Mouse (Mus musculus): ENCODE data around the gene Gpx3. TPM values are rescaled to one million over a fixed set of nuclear protein-coding genes. Genes with fewer than 3 reads are reported as not detected.

Gene Gpx3
- polyA plus RNA-seq, 1 experiment from 2014 or later, result 26.5 TPM

DNA sequence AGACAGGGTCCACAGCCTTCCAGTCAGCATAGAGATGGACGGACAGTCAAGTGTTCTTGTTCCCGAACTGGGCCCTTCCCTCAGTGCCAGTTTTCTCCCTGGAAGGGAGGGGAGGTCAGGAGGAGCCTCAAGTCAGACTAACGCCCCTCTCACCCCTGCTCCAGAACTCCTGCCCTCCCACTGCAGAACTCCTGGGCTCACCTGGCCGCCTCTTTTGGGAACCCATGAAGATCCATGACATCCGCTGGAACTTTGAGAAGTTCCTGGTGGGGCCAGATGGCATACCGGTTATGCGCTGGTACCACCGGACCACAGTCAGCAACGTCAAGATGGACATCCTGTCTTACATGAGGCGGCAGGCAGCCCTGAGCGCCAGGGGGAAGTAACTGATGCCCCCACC lies 7.0 kb downstream of the Gpx3 start:
- 92% methylated on average over 11 of the region's 11 CpGs for WGBS
- Histone ChIP-seq H3K9me3 (no peaks in the 10 kb centered on the region), H3K27me3 (replicated peaks) (no peaks in the 10 kb centered on the region), H3K27ac (no peak overlapping the region), H3K4me1 (no peaks in the 10 kb centered on the region), H3K36me3 (replicated peaks) (no peaks in the 10 kb centered on the region), H3K9ac (no peak overlapping the region), H3K4me3 (no peak overlapping the region), H3K4me2 (no peak overlapping the region)
- no peak for ATAC-seq (replicated peaks)

DNA sequence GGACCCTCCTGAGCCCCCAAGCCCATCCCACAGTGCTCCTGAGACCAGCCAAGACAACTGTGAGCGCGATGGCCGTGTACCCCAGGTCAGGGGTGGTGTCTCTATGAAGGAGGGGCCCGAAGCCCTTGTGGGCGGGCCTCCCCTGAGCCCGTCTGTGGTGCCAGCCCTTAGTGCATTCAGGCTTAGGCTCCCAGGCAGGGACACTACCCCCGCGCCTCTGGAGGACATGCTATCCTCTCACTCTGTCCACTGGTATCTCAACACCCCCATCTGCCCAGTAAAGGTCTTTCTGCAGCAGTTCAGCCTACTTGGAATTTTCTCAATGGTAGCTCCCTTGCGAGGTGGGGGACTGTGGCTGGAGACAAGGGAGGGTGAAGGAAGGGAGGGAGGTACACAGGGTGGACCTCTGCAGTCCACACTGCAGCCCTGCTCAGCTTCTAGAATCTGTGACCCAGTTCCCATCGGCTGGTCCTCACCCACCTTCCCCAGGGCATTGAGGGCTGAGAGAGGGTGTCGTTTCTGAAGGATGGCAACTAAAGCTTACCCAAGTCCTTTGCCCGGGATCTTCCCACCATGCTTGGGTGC lies 7.9 kb downstream of the Gpx3 start:
- Histone ChIP-seq H3K9me3 (no peaks in the 10 kb centered on the region), H3K27me3 (replicated peaks) (no peaks in the 10 kb centered on the region), H3K36me3 (replicated peaks) (no peaks in the 10 kb centered on the region), H3K4me1 (no peaks in the 10 kb centered on the region), H3K4me2 (no peak overlapping the region), H3K4me3 (no peak overlapping the region), H3K27ac (no peak overlapping the region), H3K9ac (no peak overlapping the region)
- WGBS, result 83% methylated on average over 12 of the region's 12 CpGs
- no peak for ATAC-seq (replicated peaks)

DNA sequence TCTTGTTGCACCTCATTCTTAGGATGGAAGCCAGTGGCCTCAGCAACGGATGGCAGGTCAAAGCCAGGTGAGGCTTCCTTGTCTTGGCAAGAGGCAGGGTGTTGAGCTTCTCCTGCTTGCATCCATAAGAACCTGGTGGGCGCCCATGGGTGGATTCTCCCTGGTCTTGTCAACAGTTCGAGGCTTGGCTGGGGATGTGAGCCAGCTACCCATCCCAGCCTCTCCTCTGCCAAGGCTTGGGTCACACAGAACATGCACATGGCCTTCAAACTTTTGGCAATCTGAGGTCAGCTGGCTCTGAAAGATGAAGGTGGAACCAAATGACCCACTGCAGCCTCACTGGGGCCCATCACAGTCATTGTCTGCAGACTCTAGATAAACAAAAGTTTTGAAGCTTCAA lies 8.9 kb downstream of the Gpx3 start:
- ATAC-seq (replicated peaks), result no peak
- WGBS, result 91% methylated on average over 3 of the region's 3 CpGs
- Histone ChIP-seq H3K36me3 (replicated peaks) (no peaks in the 10 kb centered on the region), H3K9ac (no peak overlapping the region), H3K4me2 (no peak overlapping the region), H3K27ac (no peak overlapping the region), H3K4me3 (no peak overlapping the region), H3K9me3 (no peaks in the 10 kb centered on the region), H3K27me3 (replicated peaks) (no peaks in the 10 kb centered on the region), H3K4me1 (no peaks in the 10 kb centered on the region)

DNA sequence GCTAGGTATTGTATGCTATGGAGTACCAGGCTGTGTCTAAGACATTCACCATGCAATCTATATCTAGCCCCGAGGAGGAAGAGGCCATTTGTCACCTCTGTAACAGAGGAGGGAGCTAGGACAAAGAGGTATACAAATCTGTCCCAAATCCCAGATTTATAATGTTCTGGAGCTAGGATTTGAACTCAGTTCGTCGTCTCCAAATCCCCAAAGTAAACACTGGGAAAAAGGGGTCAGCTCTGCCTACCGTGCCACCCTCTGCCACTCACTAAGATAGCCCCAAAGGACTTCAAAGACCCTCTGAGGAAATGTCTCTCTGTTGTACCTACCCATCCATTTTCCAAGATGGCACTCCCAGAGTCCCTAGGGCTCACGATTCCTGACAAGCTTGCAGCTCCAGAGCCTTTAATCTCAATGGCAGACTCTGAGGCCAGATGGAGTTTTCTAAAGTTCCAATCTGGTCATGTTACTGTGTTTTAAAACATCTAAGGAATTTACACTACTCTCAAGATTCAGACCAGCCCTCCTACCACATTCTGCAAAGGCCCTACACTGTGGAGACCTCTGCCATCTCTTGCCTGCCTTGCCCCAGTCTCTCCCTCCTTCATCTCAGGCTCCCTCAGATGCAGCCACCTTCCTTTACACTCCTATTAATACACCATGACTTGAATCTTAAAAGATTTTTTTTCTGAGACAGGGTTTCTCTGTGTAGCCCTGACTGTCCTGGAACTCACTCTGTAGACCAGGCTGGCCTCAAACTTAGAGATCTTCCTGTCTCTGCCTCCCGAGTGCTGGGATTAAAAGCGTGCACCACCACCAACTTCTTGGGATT lies 9.6 kb downstream of the Gpx3 start:
- Histone ChIP-seq H3K27me3 (replicated peaks) (no peaks in the 10 kb centered on the region), H3K27ac (no peak overlapping the region), H3K4me2 (no peak overlapping the region), H3K4me1 (no peaks in the 10 kb centered on the region), H3K36me3 (replicated peaks) (no peaks in the 10 kb centered on the region; the same call in 1 of the 2 replicates), H3K9me3 (no peaks in the 10 kb centered on the region), H3K4me3 (no peak overlapping the region), H3K9ac (no peak overlapping the region)
- 89% methylated on average over 7 of the region's 7 CpGs for WGBS
- ATAC-seq (replicated peaks), result no peak

DNA sequence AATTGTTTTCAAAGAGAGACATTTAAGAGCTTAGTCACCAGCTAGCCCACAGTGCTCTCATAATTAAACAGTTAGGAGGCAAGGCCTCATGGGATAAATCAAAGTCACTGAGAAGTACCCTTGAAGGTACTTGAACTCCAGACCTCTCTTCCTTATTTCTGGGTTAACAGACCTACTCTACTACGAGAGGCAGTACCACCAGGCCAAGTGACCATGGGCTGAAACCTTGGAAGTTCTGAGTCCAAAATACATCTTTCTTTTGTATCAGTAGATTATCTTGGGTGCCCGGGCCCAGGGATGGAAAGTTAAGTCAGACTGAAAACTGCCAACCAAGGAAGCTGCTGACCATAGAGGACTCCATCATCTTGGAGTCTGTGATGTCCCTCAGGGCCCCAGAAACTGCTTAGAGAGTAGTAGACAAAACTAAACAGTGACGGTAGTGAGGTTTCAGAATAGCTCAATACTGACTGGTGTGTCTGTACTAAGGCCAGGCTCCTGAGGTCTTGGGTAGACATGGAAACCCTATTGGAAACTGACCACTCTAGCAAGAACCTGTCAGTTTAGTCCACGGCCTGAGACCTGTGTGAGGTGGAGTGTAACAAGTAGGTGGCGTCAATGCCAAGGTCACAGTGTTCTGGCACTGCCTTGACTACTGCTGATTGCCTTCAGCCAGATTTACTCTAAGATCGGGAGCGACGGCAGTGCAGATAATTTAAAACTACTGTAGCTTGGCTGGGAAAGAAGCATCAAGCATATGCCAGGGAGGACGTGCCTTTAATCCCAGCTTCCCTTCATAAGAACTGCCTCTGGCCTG lies 10.5 kb downstream of the Gpx3 start:
- Histone ChIP-seq H3K4me3 (no peak overlapping the region), H3K9ac (no peak overlapping the region), H3K27me3 (replicated peaks) (no peaks in the 10 kb centered on the region), H3K9me3 (no peaks in the 10 kb centered on the region), H3K36me3 (replicated peaks) (peaks cover 5% of the 10 kb centered on the region), H3K4me1 (no peaks in the 10 kb centered on the region), H3K4me2 (no peak overlapping the region), H3K27ac (no peak overlapping the region)
- 90% methylated on average over 9 of the region's 9 CpGs for WGBS
- no peak for ATAC-seq (replicated peaks)

DNA sequence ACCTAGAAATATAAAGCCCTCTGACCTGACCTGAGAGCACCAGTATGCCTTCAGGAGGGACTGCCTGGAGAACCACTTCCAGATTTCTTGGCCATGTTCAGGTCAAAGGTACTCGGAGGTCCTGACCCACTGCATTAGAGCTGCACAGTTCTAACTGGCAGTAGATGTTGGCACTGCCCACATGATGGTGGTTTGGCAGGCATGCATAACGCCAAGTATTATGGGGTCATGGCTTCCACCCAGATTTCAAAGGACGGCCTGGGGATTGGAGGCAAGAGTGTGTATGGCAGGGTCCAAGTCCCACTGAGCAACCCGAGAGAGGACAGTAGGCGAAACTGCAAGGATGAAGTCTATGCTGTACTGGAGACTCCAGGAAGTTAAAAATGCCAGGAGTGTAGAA lies 11.6 kb downstream of the Gpx3 start:
- Histone ChIP-seq H3K4me3 (no peak overlapping the region), H3K9ac (no peak overlapping the region), H3K36me3 (replicated peaks) (peaks cover 10% of the 10 kb centered on the region), H3K9me3 (no peaks in the 10 kb centered on the region), H3K4me2 (no peak overlapping the region), H3K4me1 (no peaks in the 10 kb centered on the region), H3K27ac (no peak overlapping the region), H3K27me3 (replicated peaks) (no peaks in the 10 kb centered on the region)
- 92% methylated on average over 5 of the region's 5 CpGs for WGBS
- no peak for ATAC-seq (replicated peaks)

DNA sequence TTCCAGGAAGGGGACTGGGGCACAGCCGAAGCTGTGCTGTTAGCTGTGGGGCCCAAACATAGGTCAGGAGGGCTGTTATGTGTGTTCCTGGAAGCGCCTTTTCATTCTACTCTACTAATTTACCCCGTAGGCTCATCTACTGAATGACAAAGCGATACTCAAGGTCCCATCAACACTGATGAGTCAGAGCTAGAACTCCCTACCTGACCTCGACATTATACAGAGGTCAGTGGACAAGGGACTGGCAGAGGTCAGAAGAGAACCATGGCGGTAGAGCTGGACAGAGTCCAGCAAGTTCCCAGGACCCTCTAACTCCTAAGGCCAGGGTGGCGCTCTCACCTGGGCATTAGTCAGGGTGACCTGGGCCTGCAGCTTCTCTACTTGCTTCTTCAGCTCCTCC lies 15.2 kb downstream of the Gpx3 start:
- no peak for ATAC-seq (replicated peaks)
- H3K36me3 ChIP-seq (replicated peaks), result peaks cover 12% of the 10 kb centered on the region
- no peaks in the 10 kb centered on the region for H3K9me3 ChIP-seq
- H3K4me3 ChIP-seq, result no peak overlapping the region
- no peaks in the 10 kb centered on the region for H3K27me3 ChIP-seq (replicated peaks)
- WGBS, result 96% methylated on average over 7 of the region's 7 CpGs
- no peak overlapping the region for H3K9ac ChIP-seq
- no peaks in the 10 kb centered on the region for H3K4me1 ChIP-seq
- H3K27ac ChIP-seq, result no peak overlapping the region
- no peak overlapping the region for H3K4me2 ChIP-seq

DNA sequence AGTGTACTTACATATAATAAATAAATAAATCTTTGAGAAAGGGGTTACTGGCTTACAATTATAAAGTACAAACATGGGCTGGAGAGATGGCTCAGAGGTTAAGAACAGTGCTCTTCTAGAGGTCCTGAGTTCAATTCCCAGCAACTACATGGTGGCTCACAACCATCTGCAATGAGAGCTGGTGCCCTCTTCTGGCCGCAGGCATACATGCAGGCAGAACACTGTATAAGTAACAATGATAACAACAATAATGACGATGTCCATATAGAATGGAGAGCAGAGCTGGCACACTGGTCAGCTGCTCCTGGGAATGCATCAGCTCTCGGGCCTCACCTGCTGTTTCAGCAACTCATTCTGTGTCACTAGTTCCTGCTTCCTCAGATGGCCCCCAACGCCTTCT lies 16.0 kb downstream of the Gpx3 start:
- WGBS, result 89% methylated on average over 4 of the region's 4 CpGs
- no peaks in the 10 kb centered on the region for H3K9me3 ChIP-seq
- no peak overlapping the region for H3K4me2 ChIP-seq
- no peak for ATAC-seq (replicated peaks)
- H3K27ac ChIP-seq, result no peak overlapping the region
- no peak overlapping the region for H3K9ac ChIP-seq
- no peaks in the 10 kb centered on the region for H3K27me3 ChIP-seq (replicated peaks)
- H3K4me3 ChIP-seq, result no peak overlapping the region
- H3K36me3 ChIP-seq (replicated peaks), result peaks cover 12% of the 10 kb centered on the region
- no peaks in the 10 kb centered on the region for H3K4me1 ChIP-seq

DNA sequence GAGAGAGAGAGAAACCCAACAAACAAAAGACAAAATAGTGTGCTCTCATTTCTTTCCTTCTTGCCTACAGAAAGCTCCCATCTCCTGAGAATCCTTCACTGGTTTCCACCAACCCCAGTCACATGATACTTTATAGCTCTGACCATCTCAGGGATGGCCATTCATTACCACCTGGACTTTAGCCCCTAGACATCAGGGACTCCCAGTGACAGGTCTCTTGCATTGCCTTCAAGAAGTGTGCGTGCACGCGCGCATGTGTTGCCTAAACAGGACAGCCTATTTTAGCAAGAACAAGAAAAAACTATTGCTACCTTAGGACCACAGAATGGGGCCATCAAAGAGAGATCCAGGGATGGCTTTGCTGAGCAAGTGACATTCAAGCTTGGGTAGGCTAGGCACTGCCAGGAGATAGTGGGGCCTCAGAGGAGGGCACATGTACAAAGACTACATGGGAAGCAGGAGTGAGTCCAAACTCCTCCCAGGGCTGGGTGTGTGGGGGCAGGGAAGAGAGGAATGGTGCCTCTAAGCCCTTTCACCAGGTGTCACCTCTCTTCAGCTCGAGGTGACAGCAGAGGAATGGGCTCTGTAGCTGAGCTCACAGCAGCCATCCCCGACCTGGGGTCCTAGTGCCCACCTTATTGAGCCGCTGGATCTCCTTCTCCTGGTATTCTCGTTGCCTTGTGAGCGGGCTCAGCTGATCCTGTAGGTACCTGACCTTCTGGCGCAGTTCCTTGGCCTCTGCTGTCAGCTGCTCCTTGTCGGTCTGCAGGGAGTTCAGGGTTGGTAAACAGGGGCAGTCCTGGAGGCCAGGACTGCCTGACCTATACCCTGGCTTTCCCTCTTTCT lies 18.1 kb downstream of the Gpx3 start:
- Histone ChIP-seq H3K36me3 (replicated peaks) (peaks cover 12% of the 10 kb centered on the region), H3K27me3 (replicated peaks) (no peaks in the 10 kb centered on the region), H3K27ac (no peak overlapping the region), H3K4me2 (no peak overlapping the region), H3K9ac (no peak overlapping the region), H3K9me3 (no peaks in the 10 kb centered on the region), H3K4me3 (no peak overlapping the region), H3K4me1 (no peaks in the 10 kb centered on the region)
- 78% methylated on average over 11 of the region's 11 CpGs for WGBS
- no peak for ATAC-seq (replicated peaks)

DNA sequence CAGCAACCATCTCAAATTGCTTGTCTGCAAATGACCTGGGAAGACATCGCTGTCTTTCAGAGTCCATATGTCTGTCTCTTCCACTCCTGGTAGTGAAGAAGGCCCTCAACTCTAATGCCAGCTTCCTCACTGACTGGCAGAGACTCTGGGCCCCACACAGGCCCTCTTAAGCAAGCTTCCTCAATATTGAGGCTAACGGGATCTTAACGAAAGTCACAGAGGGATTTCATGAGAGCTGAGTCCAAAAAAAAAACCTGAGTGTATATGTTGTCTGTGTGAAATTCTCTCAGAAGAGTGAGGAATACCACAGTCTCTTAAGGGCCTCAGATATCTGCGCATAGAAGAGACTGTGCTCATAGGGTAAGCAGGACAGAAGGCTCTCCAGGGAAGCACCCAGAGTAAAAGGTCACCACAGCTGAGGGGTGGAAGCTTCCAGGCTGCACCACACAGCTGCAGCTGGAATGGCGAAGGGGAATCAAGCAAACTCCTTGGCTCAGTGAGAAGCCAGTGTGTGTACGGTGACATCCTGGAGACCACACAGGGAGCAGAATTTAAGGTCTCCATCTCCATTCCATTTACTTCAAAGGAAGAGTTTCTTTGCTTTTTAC lies 18.8 kb downstream of the Gpx3 start:
- H3K4me3 ChIP-seq, result no peak overlapping the region
- H3K27ac ChIP-seq, result no peak overlapping the region
- WGBS, result 85% methylated on average over 6 of the region's 6 CpGs
- ATAC-seq (replicated peaks), result no peak
- no peaks in the 10 kb centered on the region for H3K27me3 ChIP-seq (replicated peaks)
- H3K36me3 ChIP-seq (replicated peaks), result peaks cover 14% of the 10 kb centered on the region
- H3K9ac ChIP-seq, result no peak overlapping the region
- no peaks in the 10 kb centered on the region for H3K9me3 ChIP-seq
- H3K4me2 ChIP-seq, result no peak overlapping the region
- no peaks in the 10 kb centered on the region for H3K4me1 ChIP-seq

DNA sequence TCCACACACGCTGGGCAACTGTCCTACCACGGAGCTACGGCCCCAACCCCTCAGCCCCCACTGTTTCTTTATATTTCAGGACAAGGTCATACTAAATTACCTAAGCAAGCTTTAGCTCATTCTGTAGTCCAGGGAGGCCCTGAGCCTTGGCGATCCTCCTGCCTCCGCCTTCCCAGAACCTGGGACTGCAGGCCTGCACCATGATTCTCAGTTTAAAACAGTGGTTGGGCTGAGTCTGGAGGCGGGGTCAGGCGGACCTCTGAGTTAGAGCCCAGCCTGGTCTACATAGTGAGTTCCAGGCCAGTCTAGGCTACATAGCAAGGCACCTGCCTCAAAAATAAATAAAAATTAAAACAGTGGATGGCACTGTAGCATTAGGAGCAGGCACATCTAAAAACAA lies 19.5 kb downstream of the Gpx3 start:
- H3K27me3 ChIP-seq (replicated peaks), result no peaks in the 10 kb centered on the region
- 61% methylated on average over 7 of the region's 7 CpGs for WGBS
- no peak overlapping the region for H3K27ac ChIP-seq
- H3K4me1 ChIP-seq, result no peaks in the 10 kb centered on the region
- ATAC-seq (replicated peaks), result no peak
- no peak overlapping the region for H3K9ac ChIP-seq
- peaks cover 14% of the 10 kb centered on the region for H3K36me3 ChIP-seq (replicated peaks)
- no peak overlapping the region for H3K4me3 ChIP-seq
- H3K4me2 ChIP-seq, result no peak overlapping the region
- no peaks in the 10 kb centered on the region for H3K9me3 ChIP-seq

Data from midbrain, embryonic 15.5 days (tissue).